Mouse (Mus musculus) lung, adult 2 months (tissue): ENCODE results near the gene Dhx9.

ENCODE experiments used
- CTCF ChIP-seq: fragments of 200-500 bp; IDR thresholded peaks from 2 replicates; pipeline ENCODE4 v1.5.1; 2011; ENCODE audit warnings: mild to moderate bottlenecking, low read length, control low read depth; ENCODE audit not compliant: insufficient read depth
- POLR2A ChIP-seq: fragments of 200-500 bp; IDR thresholded peaks from 2 replicates; pipeline ENCODE4 v1.6.1; 2011; ENCODE audit warnings: low read depth, mild to moderate bottlenecking, control low read depth, low read length, borderline replicate concordance; ENCODE audit errors: extremely low read depth

DNA sequence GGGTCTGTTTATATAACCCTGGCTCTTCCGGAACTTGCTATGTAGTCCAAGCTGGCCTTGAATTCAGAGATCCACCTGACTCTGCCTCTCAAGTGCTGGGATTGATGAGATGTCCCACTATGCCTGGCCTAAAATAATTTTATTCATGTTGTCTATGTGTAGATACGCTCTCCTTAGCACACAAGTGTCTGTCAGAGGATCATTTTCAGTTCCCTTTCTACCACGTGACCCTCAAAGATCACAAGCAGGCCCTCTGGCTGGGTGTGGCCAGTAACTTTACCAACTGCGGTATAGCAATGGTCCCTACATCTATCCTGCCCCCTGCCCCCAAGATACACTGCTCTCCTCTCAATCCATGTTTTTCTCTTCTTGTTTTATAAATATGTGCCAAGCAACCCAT lies 72.5 kb downstream of the Dhx9 start:
- TF ChIP-seq CTCF (no peak), POLR2A (no peak)
